Mouse (Mus musculus): ENCODE data around the gene Gm20814.
"Not testable (repeated sequence)": the region's sequence is repeated elsewhere in the genome, so short reads cannot be mapped to it uniquely, and the experiment has no call there.

Gene Gm20814

GRCm38 (mm10) chrY:75195556-75195955, at the start of gene Gm20814:
TSS of gene Gm20814 (plus strand) at chrY:75195856.
- not testable (repeated sequence) for DNase-seq
